Comparison of ENCODE assay signal across 40 mouse cellular contexts in genomic region chr5:145300469-145300868, GRCm38 (mm10). TPM values are rescaled to one million over a fixed set of nuclear protein-coding genes. Genes with fewer than 3 reads are reported as not detected.
"Had no signal": no experiment of that assay in that cellular context is flagged by ENCODE, and none has a peak within 500 bp of the region (broad histone marks: within the 10 kb centered on the region; RNA-seq: fewer than 3 reads in every experiment).

No protein-coding gene starts in this region.

- H3K27ac ChIP-seq: heart, embryonic 10.5 days; hindbrain, embryonic 13.5 days; hindbrain, embryonic 15.5 days; hindbrain, postnatal 0 days; intestine, embryonic 15.5 days; kidney, embryonic 15.5 days; kidney, postnatal 0 days; limb, embryonic 13.5 days; limb, embryonic 15.5 days; liver, embryonic 12.5 days; liver, embryonic 14.5 days had no signal

- H3K27me3 ChIP-seq: heart, embryonic 12.5 days; hindbrain, embryonic 13.5 days; hindbrain, embryonic 15.5 days; intestine, embryonic 15.5 days; kidney, embryonic 15.5 days; limb, embryonic 13.5 days; limb, embryonic 15.5 days; liver, embryonic 12.5 days had no signal

- H3K4me3 ChIP-seq: heart, embryonic 10.5 days; heart, embryonic 12.5 days; hindbrain, embryonic 13.5 days; hindbrain, embryonic 15.5 days; intestine, embryonic 15.5 days; kidney, embryonic 15.5 days; limb, embryonic 13.5 days; limb, embryonic 15.5 days; liver, embryonic 12.5 days had no signal

- H3K36me3 ChIP-seq: heart, embryonic 10.5 days; heart, embryonic 12.5 days; hindbrain, embryonic 15.5 days; intestine, embryonic 15.5 days; kidney, embryonic 15.5 days; limb, embryonic 13.5 days; limb, embryonic 15.5 days; liver, embryonic 12.5 days had no signal

- ATAC-seq: hindbrain, postnatal 0 days; intestine, embryonic 15.5 days; liver, embryonic 12.5 days had no signal

- H3K9ac ChIP-seq: heart, embryonic 12.5 days; hindbrain, embryonic 13.5 days; hindbrain, embryonic 15.5 days; intestine, embryonic 15.5 days; kidney, embryonic 15.5 days; limb, embryonic 13.5 days; limb, embryonic 15.5 days; liver, embryonic 12.5 days; liver, embryonic 14.5 days had no signal

- H3K9me3 ChIP-seq: heart, embryonic 10.5 days; heart, embryonic 12.5 days; hindbrain, embryonic 13.5 days; hindbrain, embryonic 15.5 days; intestine, embryonic 15.5 days; kidney, embryonic 15.5 days; limb, embryonic 13.5 days; limb, embryonic 15.5 days; liver, embryonic 12.5 days had no signal

- DNase-seq: gastrocnemius, postnatal 14 days; gastrocnemius, postnatal 36 days; heart, adult 18-20 months; heart, postnatal 10 days; kidney, adult 11 months; kidney, adult 2 months; kidney, adult 9 months; kidney, postnatal 14 days; kidney, postnatal 36 days; layer of hippocampus, adult 9-11 months; layer of hippocampus, postnatal 36 days; left cerebral cortex, postnatal 4 days had no signal

- H3K4me2 ChIP-seq: heart, embryonic 12.5 days; hindbrain, embryonic 13.5 days; hindbrain, embryonic 15.5 days; intestine, embryonic 15.5 days; kidney, embryonic 15.5 days; limb, embryonic 13.5 days; limb, embryonic 15.5 days; liver, embryonic 12.5 days had no signal

- H3K4me1 ChIP-seq: heart, embryonic 10.5 days; heart, embryonic 12.5 days; hindbrain, embryonic 13.5 days; hindbrain, embryonic 15.5 days; intestine, embryonic 15.5 days; kidney, embryonic 15.5 days; limb, embryonic 13.5 days; limb, embryonic 15.5 days; liver, embryonic 12.5 days had no signal

RNA-seq across cellular contexts. Expression of gene Cyp3a57, which starts 44.6 kb away (rescaled TPM):
- total RNA-seq: gastrocnemius, adult 18-20 months; gastrocnemius, adult 8-10 months; gastrocnemius, postnatal 14 days; gastrocnemius, postnatal 36 days; heart, adult 18-20 months; heart, adult 8-10 months; heart, postnatal 10 days; heart, postnatal 25 days; hematopoietic stem cell, adult 5-6 weeks; hindbrain, postnatal 0 days; layer of hippocampus, adult 18-20 months; layer of hippocampus, postnatal 14 days; layer of hippocampus, postnatal 36 days; left cerebral cortex, adult 18-20 months; left cerebral cortex, postnatal 25 days had no signal
- polyA plus RNA-seq: frontal cortex, adult 2 months; gonadal fat pad, adult 2 months; heart, embryonic 10.5 days; heart, embryonic 12.5 days; heart, embryonic 14.5 days; heart, embryonic 16.5 days; hindbrain, embryonic 11.5 days; hindbrain, embryonic 13.5 days; hindbrain, embryonic 15.5 days; hindbrain, postnatal 0 days; intestine, embryonic 15.5 days; kidney, adult 2 months; kidney, embryonic 15.5 days; large intestine, adult 2 months; limb, embryonic 13.5 days; limb, embryonic 15.5 days; liver, adult 2 months; liver, embryonic 12.5 days had no signal
